8 mouse cellular contexts compared by ENCODE assay signal in genomic region chr7:30552102-30553020, GRCm38 (mm10). TPM values are rescaled to one million over a fixed set of nuclear protein-coding genes. Genes with fewer than 3 reads are reported as not detected.
DNase-seq lines count a peak whose midpoint lies in the region; ATAC-seq lines count a peak whose summit lies in the region.

Gene Hspb6, plus strand, starts transcription at chr7:30552178.
Gene Proser3, minus strand, starts transcription at chr7:30552299.

- no peaks in the 10 kb centered on the region for H3K27me3 ChIP-seq in hindbrain, embryonic 15.5 days

- peak; percentile 95 for DNase-seq in T-cell, adult 2 months (ENCODE audit: low spot score)
- peak; percentile 94 to 98 for DNase-seq in cerebellum, postnatal 36 days
- DNase-seq in frontal cortex, postnatal 36 days (ENCODE audit: low spot score in 2 of 2): peak; percentile 94 to 98
- peak; percentile 93 for DNase-seq in left cerebral cortex, adult 11 months (ENCODE audit: low spot score)
- peak; percentile 96 to 97 for DNase-seq in lung, postnatal 4 days
- DNase-seq in retina, postnatal 7 days (ENCODE audit: low read depth, low spot score): peak; percentile 91
- peak; percentile 85 for DNase-seq in urinary bladder, adult 2 months (ENCODE audit: low spot score)

- H3K4me3 ChIP-seq in hindbrain, embryonic 15.5 days: peak within 1 kb of the TSS; percentile 78

- H3K9me3 ChIP-seq in hindbrain, embryonic 15.5 days: no peaks in the 10 kb centered on the region

- WGBS in hindbrain, embryonic 15.5 days: under 1% methylated on average over 44 of the region's 44 CpGs

- H3K4me1 ChIP-seq in hindbrain, embryonic 15.5 days (replicated peaks): peaks cover 15% of the 10 kb centered on the region

- peak; percentile 95 for ATAC-seq in hindbrain, embryonic 15.5 days (ENCODE audit: low FRiP score, low read depth)

- H3K36me3 ChIP-seq in hindbrain, embryonic 15.5 days: peaks cover 30% of the 10 kb centered on the region

- H3K9ac ChIP-seq in hindbrain, embryonic 15.5 days: peak within 1 kb of the TSS; percentile 58

- peak within 1 kb of the TSS; percentile 97 for H3K27ac ChIP-seq in hindbrain, embryonic 15.5 days (replicated peaks)

- peak within 1 kb of the TSS; percentile 88 for H3K4me2 ChIP-seq in hindbrain, embryonic 15.5 days

RNA-seq across cellular contexts. Expression of gene Hspb6, which starts in this region (rescaled TPM):
- 11.1 and 13.2 TPM in 2 replicates for polyA plus RNA-seq in hindbrain, embryonic 15.5 days (2015; fragmentation: Nextera tagmentation; extraction: Ambion mirVana)
- 342 and 444 TPM in 2 replicates for polyA plus RNA-seq in urinary bladder, adult 2 months (2012; rRNA removed)

RNA-seq across cellular contexts. Expression of gene Proser3, which starts in this region (rescaled TPM):
- polyA plus RNA-seq in hindbrain, embryonic 15.5 days (2015; fragmentation: Nextera tagmentation; extraction: Ambion mirVana): 8.4 and 9.1 TPM in 2 replicates
- polyA plus RNA-seq in urinary bladder, adult 2 months (2012; rRNA removed): 11.0 and 12.0 TPM in 2 replicates

Comparison
In these comparisons a context has a peak if more than half of its experiments do, and no peak if none do; other contexts are left out.
1. Peak in every context shown above with its lines: DNase-seq, ATAC-seq, H3K4me3 ChIP-seq and H3K27ac ChIP-seq.
2. RNA of gene Hspb6 (polyA plus RNA-seq): 342 to 444 TPM in urinary bladder, adult 2 months; 11.1 to 13.2 TPM in hindbrain, embryonic 15.5 days; every median in the first group is over 10 times any median in the second.